Mouse (Mus musculus) liver, postnatal 0 days (tissue): ENCODE data around the gene Qpctl. TPM values are rescaled to one million over a fixed set of nuclear protein-coding genes. Genes with fewer than 3 reads are reported as not detected.

Experiments used
- ATAC-seq: fragments of 200-750 bp; cut with Nextera tagmentation; 2 replicates; pipeline ENCODE4 v1.8.0; 2017; ENCODE audit warnings: mild to moderate bottlenecking, moderate library complexity
- DNase-seq: peaks from one replicate; pipeline ENCODE4 v3.0.0-alpha.2; 2016
- H3K27ac ChIP-seq: fragments of 300-500 bp; sonication (generic); 2 replicates; pipeline ENCODE4 v1.5.1; 2014; ENCODE audit warnings: antibody characterized with exemption, moderate library complexity, mild to moderate bottlenecking, low read depth
- H3K27me3 ChIP-seq: fragments of 300-500 bp; sonication (generic); 2 replicates; pipeline ENCODE4 v1.6.1; 2014; ENCODE audit warnings: low read length, control low read depth, mixed read lengths; ENCODE audit not compliant: insufficient read depth
- H3K36me3 ChIP-seq: fragments of 300-500 bp; sonication (generic); replicated peaks from 2 replicates; pipeline ENCODE4 v1.6.1; 2014; ENCODE audit warnings: mild to moderate bottlenecking, control low read depth, low read length, moderate library complexity, mixed read lengths; ENCODE audit not compliant: insufficient read depth
- H3K4me1 ChIP-seq: fragments of 300-500 bp; sonication (generic); 2 replicates; pipeline ENCODE4 v1.6.1; 2014; ENCODE audit warnings: antibody characterized with exemption, mild to moderate bottlenecking, control low read depth; ENCODE audit not compliant: insufficient read depth
- H3K4me2 ChIP-seq: fragments of 300-500 bp; sonication (generic); 2 replicates; pipeline ENCODE4 v1.6.1; 2014; ENCODE audit warnings: low read depth, mild to moderate bottlenecking, low read length, moderate library complexity, mixed read lengths
- H3K4me3 ChIP-seq: fragments of 300-500 bp; sonication (generic); 2 replicates; pipeline ENCODE4 v1.5.1; 2014; ENCODE audit warnings: low read depth, low read length
- H3K9ac ChIP-seq: fragments of 300-500 bp; sonication (generic); replicated peaks from 2 replicates; pipeline ENCODE4 v1.6.1; 2014; ENCODE audit warnings: mild to moderate bottlenecking, moderate library complexity
- H3K9me3 ChIP-seq: fragments of 300-500 bp; sonication (generic); 2 replicates; pipeline ENCODE4 v1.6.1; 2016; ENCODE audit warnings: mild to moderate bottlenecking, control low read depth, low read length, mixed read lengths
- CTCF ChIP-seq: sonication (generic); IDR thresholded peaks from 2 replicates; pipeline ENCODE4 v1.5.1; 2016; ENCODE audit warnings: antibody characterized with exemption, low read depth
- EP300 ChIP-seq: IDR thresholded peaks from 2 replicates; pipeline ENCODE4 v1.6.1; 2016; ENCODE audit warnings: antibody characterized with exemption, low read depth, mild to moderate bottlenecking
- WGBS: fragments of 180-500 bp; shearing (Covaris S2); extraction: QIAGEN DNeasy Blood & Tissue Kit; methylation state at CpG from one replicate; pipeline ENCODE4 v1.1.7; 2014; ENCODE audit not compliant: insufficient replicate concordance; 5-methylcytosine and 5-hydroxymethylcytosine counted together
- polyA plus RNA-seq: library from polyadenylated mRNA; unstranded; fragments of >200 nt; fragmentation: Nextera tagmentation; extraction: Ambion mirVana; gene quantifications from 2 replicates; pipeline ENCODE4 v1.2.1, GENCODE M21; 2015

Gene Qpctl
- polyA plus RNA-seq, 1 experiment from 2014 or later = 5.8 TPM

- Histone ChIP-seq H3K27ac (no peak overlapping the region), H3K9ac (no peak overlapping the region), H3K4me1 (peaks cover 21% of the 10 kb centered on the region), H3K4me3 (no peak overlapping the region), H3K27me3 (no peaks in the 10 kb centered on the region), H3K9me3 (no peaks in the 10 kb centered on the region), H3K4me2 (no peak overlapping the region), H3K36me3 (no peaks in the 10 kb centered on the region)
- DNase-seq (no peak), ATAC-seq (no peak)
- 79% methylated on average over 4 of the region's 4 CpGs for WGBS
- TF ChIP-seq EP300 (no peak), CTCF (no peak)
These were observed 27.4 kb downstream of the Qpctl start for GRCm38 (mm10) chr7:19121686-19122085.

- peak within 1 kb of the TSS; percentile 75 for H3K9ac ChIP-seq
- peak; percentile 98 for ATAC-seq
- no peaks in the 10 kb centered on the region for H3K27me3 ChIP-seq
- H3K4me1 ChIP-seq = peaks cover 21% of the 10 kb centered on the region
- H3K27ac ChIP-seq = peak within 1 kb of the TSS; percentile 49
- H3K9me3 ChIP-seq = no peaks in the 10 kb centered on the region
- TF ChIP-seq CTCF = no peak
- TF ChIP-seq EP300 = no peak
- DNase-seq = peak; percentile 91
- peak within 1 kb of the TSS; percentile 89 for H3K4me2 ChIP-seq
- WGBS = 1% methylated on average over 34 of the region's 34 CpGs
- H3K36me3 ChIP-seq = no peaks in the 10 kb centered on the region
- peak within 1 kb of the TSS; percentile 75 for H3K4me3 ChIP-seq
These were observed 29.3 kb downstream of the Qpctl start, which contains the start of gene Fbxo46 for GRCm38 (mm10) chr7:19119631-19120429. Gene Fbxo46, plus strand, starts transcription at chr7:19119859.

GRCm38 (mm10) chr7:19119083-19119482, 30.0 kb downstream of the Qpctl start:
- H3K4me2 ChIP-seq = peak overlapping the region; percentile 48
- H3K4me3 ChIP-seq = no peak overlapping the region
- H3K36me3 ChIP-seq = no peaks in the 10 kb centered on the region
- no peaks in the 10 kb centered on the region for H3K9me3 ChIP-seq
- H3K27ac ChIP-seq = no peak overlapping the region
- TF ChIP-seq CTCF = no peak
- TF ChIP-seq EP300 = no peak
- no peaks in the 10 kb centered on the region for H3K27me3 ChIP-seq
- 91% methylated on average over 8 of the region's 8 CpGs for WGBS
- H3K9ac ChIP-seq = no peak overlapping the region
- H3K4me1 ChIP-seq = peaks cover 21% of the 10 kb centered on the region
- no peak for ATAC-seq
- DNase-seq = no peak

- H3K9ac ChIP-seq = no peak within 1 kb of the TSS
- TF ChIP-seq EP300 = no peak
- TF ChIP-seq CTCF = peak; percentile 37; the same call in 1 of the 2 replicates
- no peaks in the 10 kb centered on the region for H3K36me3 ChIP-seq
- no peaks in the 10 kb centered on the region for H3K9me3 ChIP-seq
- ATAC-seq (peak; percentile 16; the same call in 1 of the 2 replicates), DNase-seq (peak; percentile 72)
- WGBS = 32% methylated on average over 63 of the region's 64 CpGs
- H3K27me3 ChIP-seq = no peaks in the 10 kb centered on the region
- H3K4me2 ChIP-seq = peak within 1 kb of the TSS; percentile 48
- no peak within 1 kb of the TSS for H3K4me3 ChIP-seq
- peaks cover 21% of the 10 kb centered on the region for H3K4me1 ChIP-seq
- no peak within 1 kb of the TSS for H3K27ac ChIP-seq
These were observed 30.9 kb downstream of the Qpctl start, which contains the start of gene Gm4969 for GRCm38 (mm10) chr7:19118028-19118771. Gene Gm4969, minus strand, starts transcription at chr7:19118368.

- Histone ChIP-seq H3K4me1 (peaks cover 9% of the 10 kb centered on the region), H3K27ac (no peak overlapping the region), H3K36me3 (no peaks in the 10 kb centered on the region), H3K9ac (no peak overlapping the region), H3K9me3 (no peaks in the 10 kb centered on the region), H3K4me3 (no peak overlapping the region), H3K27me3 (no peaks in the 10 kb centered on the region), H3K4me2 (no peak overlapping the region)
- ATAC-seq = no peak
- WGBS = 78% methylated on average over 1 of the region's 1 CpGs
- no peak for DNase-seq
- no peak for TF ChIP-seq CTCF
- no peak for TF ChIP-seq EP300
These were observed 39.5 kb downstream of the Qpctl start for GRCm38 (mm10) chr7:19109565-19109964.

DNA sequence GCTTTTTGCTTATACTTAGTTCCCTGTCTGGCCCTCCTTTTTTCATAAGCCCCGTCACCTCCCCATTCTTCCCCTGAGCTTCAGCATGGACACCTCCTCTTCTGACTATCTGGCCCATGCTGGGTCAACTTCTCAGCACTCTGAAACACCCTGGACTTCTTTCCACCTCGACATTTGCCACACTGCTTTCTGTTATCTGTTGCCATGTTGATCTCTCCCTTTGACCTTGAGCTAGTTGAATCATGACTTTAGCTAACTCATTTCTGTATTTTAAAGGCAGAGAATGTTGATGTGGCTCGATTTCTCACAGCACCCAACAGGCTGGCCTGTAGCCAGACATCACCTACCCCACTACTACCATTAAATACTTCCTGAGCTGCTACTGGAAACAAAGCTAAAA, 41.7 kb downstream of the Qpctl start:
- Histone ChIP-seq H3K27ac (no peak overlapping the region), H3K36me3 (no peaks in the 10 kb centered on the region), H3K4me1 (peaks cover 9% of the 10 kb centered on the region), H3K4me2 (no peak overlapping the region), H3K9ac (no peak overlapping the region), H3K27me3 (no peaks in the 10 kb centered on the region), H3K9me3 (no peaks in the 10 kb centered on the region), H3K4me3 (no peak overlapping the region)
- TF ChIP-seq CTCF = no peak
- no peak for TF ChIP-seq EP300
- ATAC-seq (no peak), DNase-seq (no peak)
- WGBS = 51% methylated on average over 3 of the region's 3 CpGs
